Mouse (Mus musculus): ENCODE results near the gene Srp72.

- TF ChIP-seq EP300 (IDR thresholded peaks at IDR 0.05; ENCODE audit: low read length) (no peak), CHD2 (IDR thresholded peaks at IDR 0.05; ENCODE audit: low read length) (peak; percentile 95), KAT2A (IDR thresholded peaks at IDR 0.05; ENCODE audit: insufficient replicate concordance, low read length) (peak; percentile 77; the same call in 1 of the 2 replicates)
These were observed at the start of gene Srp72 for GRCm38 (mm10) chr5:76974554-76975285.
